Mouse (Mus musculus): ENCODE measurements around the gene Ripply3. TPM values are rescaled to one million over a fixed set of nuclear protein-coding genes. Genes with fewer than 3 reads are reported as not detected.

Ripply3 gene
- polyA plus RNA-seq, 1 experiment from 2014 or later = 4.6 TPM

DNA sequence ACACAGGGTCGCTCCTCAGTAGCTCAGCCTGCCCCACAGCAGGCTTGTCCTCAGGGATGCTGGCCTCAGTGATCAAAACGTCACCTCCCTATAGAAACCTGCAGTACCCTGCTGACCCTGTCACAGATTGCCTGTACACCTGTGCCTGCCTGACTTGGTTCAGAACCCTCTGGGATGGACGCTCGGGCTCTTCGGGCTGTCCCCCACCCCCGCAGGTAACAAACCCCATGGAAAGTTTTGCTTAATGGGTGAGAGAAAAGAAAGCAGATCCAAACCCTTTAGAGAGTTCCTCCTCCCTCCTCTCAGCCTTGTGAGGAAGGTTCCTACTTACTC, 25.1 kb upstream of the Ripply3 start:
- no peaks in the 10 kb centered on the region for H3K9me3 ChIP-seq
- no peak for DNase-seq (ENCODE audit: extremely low spot score, low spot score)
- peaks cover 23% of the 10 kb centered on the region for H3K4me1 ChIP-seq
- H3K4me3 ChIP-seq = peak overlapping the region; percentile 33
- H3K27ac ChIP-seq = no peak overlapping the region
- 29% methylated on average over 6 of the region's 6 CpGs for WGBS
- H3K36me3 ChIP-seq (replicated peaks) = 0 out of 2 replicates have a peak, but pooled peaks cover 3% of the 10 kb centered on the region
- H3K27me3 ChIP-seq (ENCODE audit: poor library complexity, severe bottlenecking) = peaks cover 30% of the 10 kb centered on the region

DNA sequence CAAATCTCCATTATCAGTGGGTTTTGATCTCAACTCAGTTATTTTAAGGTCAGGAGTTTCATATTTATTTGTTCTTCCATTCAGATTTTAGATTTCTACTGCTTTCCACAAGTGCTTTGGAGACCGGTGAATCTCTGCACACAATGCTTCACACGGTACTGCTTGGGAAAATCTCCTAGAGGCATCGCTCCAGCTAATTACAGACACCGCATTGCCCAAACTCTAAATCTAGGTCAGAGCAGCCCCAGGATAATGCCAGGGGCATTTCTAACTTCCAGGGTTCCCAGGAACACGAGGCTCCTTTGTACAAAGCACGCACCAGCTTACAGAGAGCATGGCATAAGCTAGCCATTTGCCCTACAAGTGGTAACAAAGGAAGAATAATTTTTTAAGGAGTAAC, 20.7 kb upstream of the Ripply3 start:
- Histone ChIP-seq H3K27ac (peak overlapping the region; percentile 67; the same call in 1 of the 2 replicates), H3K4me3 (no peak overlapping the region), H3K36me3 (replicated peaks) (0 out of 2 replicates have a peak, but pooled peaks cover 3% of the 10 kb centered on the region), H3K4me1 (peaks cover 34% of the 10 kb centered on the region), H3K9me3 (no peaks in the 10 kb centered on the region), H3K27me3 (ENCODE audit: poor library complexity, severe bottlenecking) (peaks cover 18% of the 10 kb centered on the region)
- no peak for DNase-seq (ENCODE audit: extremely low spot score, low spot score)
- 67% methylated on average over 6 of the region's 6 CpGs for WGBS

DNA sequence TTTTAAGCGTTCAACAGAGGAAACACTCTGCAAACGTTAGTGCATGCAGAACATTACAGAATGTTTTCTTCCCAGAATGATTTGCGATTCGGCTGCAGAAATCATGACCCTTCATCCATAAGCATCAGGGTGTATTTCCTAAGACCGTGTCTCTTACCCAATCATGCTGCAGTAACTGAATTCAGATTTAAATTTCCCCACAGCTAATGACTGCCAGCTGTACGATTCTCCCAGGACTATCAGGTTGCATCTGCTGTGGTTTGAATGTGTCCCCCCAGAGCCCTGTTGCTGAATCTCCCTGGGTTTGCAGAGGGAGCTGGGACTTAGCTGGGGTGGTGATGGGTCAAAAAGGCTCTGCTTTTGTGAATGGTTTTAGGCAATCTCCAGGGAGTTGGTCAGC, 20.3 kb upstream of the Ripply3 start:
- no peaks in the 10 kb centered on the region for H3K9me3 ChIP-seq
- WGBS = 51% methylated on average over 6 of the region's 6 CpGs
- H3K36me3 ChIP-seq (replicated peaks) = 0 out of 2 replicates have a peak, but pooled peaks cover 3% of the 10 kb centered on the region
- no peak overlapping the region for H3K27ac ChIP-seq
- no peak overlapping the region for H3K4me3 ChIP-seq
- H3K27me3 ChIP-seq (ENCODE audit: poor library complexity, severe bottlenecking) = peaks cover 14% of the 10 kb centered on the region
- H3K4me1 ChIP-seq = peaks cover 29% of the 10 kb centered on the region
- peak; percentile 52 for DNase-seq (ENCODE audit: extremely low spot score, low spot score)

DNA sequence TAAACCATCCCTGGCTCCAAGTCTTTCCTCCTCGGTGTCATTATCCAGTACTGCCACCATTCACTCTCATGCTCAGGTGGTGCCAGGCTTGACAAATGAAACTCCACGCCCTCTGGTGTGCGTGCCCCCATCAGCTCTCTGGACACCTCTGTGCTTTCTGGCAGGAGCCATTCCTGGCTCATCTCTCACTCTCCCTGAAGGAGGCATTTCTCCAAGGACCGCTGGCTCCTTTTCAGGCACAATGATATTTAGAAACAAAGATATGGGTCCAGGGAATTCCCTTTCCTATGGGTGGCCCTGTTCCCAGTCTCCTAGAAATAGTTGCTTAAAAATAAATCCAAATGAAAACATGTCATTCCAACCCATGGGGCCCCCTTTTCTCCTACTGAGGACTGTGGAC, 19.2 kb upstream of the Ripply3 start:
- Histone ChIP-seq H3K4me3 (no peak overlapping the region), H3K4me1 (peaks cover 35% of the 10 kb centered on the region), H3K36me3 (replicated peaks) (0 out of 2 replicates have a peak, but pooled peaks cover 3% of the 10 kb centered on the region), H3K27me3 (ENCODE audit: poor library complexity, severe bottlenecking) (peaks cover 3% of the 10 kb centered on the region), H3K9me3 (no peaks in the 10 kb centered on the region), H3K27ac (no peak overlapping the region)
- no peak for DNase-seq (ENCODE audit: extremely low spot score, low spot score)
- WGBS = 93% methylated on average over 4 of the region's 4 CpGs

DNA sequence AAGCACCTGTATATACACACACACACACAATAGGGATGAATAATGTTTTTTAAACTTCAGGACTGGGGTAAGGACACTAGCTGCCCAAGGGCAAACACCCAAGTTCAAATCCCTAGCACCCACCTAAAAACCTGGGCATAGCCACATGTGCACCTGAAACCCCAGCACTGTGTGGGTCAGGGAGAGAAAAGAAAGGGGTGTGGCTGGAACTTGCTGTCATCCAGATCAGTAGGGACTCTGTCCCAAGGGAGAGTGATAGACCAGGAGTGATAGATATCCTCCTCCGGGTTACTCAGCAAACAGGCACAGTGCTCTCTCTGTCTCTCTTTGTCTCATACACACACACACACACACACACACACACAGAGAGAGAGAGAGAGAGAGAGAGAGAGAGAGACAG, 16.8 kb upstream of the Ripply3 start:
- Histone ChIP-seq H3K4me1 (peaks cover 38% of the 10 kb centered on the region), H3K4me3 (peak overlapping the region; percentile 83; the same call in 1 of the 2 replicates), H3K27me3 (ENCODE audit: poor library complexity, severe bottlenecking) (peaks cover 6% of the 10 kb centered on the region; the same call in 1 of the 2 replicates), H3K36me3 (replicated peaks) (no peaks in the 10 kb centered on the region), H3K9me3 (no peaks in the 10 kb centered on the region), H3K27ac (peak overlapping the region; percentile 100; the same call in 1 of the 2 replicates)
- WGBS = 85% methylated on average over 1 of the region's 1 CpGs
- no peak for DNase-seq (ENCODE audit: extremely low spot score, low spot score)

DNA sequence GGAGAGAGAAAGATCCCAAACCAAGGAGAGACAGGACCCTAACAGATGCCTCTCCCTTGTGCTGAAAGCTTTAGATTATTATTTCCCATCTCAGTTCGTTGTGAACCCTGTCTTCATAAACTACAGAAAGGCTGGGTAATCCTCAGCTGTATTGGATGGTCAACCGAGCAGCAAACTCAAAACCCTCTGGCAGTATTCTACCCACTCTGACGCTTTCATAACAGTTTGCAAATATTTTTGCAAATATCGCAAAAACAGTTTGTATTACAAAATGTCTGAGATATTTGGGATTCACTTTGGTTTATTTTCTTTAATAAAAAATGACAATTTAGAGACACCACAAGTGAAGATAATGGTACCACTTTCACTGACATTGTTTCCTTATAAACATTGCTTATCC, 16.3 kb upstream of the Ripply3 start:
- 79% methylated on average over 4 of the region's 4 CpGs for WGBS
- Histone ChIP-seq H3K27me3 (ENCODE audit: poor library complexity, severe bottlenecking) (peaks cover 9% of the 10 kb centered on the region; the same call in 1 of the 2 replicates), H3K4me3 (peak overlapping the region; percentile 83), H3K9me3 (no peaks in the 10 kb centered on the region), H3K27ac (peak overlapping the region; percentile 100), H3K4me1 (peaks cover 38% of the 10 kb centered on the region), H3K36me3 (replicated peaks) (no peaks in the 10 kb centered on the region)
- DNase-seq (ENCODE audit: extremely low spot score, low spot score) = no peak

DNA sequence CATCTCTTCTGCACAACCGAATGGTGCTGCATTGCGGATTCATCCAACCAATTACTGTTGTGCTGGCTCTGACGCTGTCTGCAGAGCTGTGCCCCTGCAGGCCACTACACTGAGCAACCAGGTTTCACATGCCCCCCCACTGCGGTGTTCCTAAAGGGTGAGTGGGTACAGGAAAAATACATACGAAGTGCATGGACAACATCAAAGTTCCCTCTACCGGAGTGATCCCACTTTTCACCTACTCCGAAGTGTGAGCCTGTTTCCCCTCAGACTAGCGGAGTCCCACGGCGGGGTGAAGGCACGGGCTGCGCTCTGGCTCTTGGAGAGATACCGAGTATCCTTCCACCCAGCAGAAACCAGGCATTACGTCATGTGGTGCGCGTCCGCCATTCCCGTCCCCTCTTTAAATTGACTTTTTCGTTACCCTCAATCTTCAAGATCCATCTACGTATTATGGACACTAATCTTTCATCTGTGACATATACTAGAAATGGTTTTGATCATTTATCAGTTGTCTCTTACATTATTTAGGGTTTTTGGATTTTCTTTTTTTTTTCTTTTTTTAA, 15.5 kb upstream of the Ripply3 start:
- Histone ChIP-seq H3K27ac (peak overlapping the region; percentile 100), H3K9me3 (no peaks in the 10 kb centered on the region), H3K4me3 (peak overlapping the region; percentile 83), H3K27me3 (ENCODE audit: poor library complexity, severe bottlenecking) (peaks cover 9% of the 10 kb centered on the region; the same call in 1 of the 2 replicates), H3K4me1 (peaks cover 33% of the 10 kb centered on the region), H3K36me3 (replicated peaks) (no peaks in the 10 kb centered on the region)
- under 1% methylated on average over 20 of the region's 20 CpGs for WGBS
- peak; percentile 87 for DNase-seq (ENCODE audit: extremely low spot score, low spot score)

DNA sequence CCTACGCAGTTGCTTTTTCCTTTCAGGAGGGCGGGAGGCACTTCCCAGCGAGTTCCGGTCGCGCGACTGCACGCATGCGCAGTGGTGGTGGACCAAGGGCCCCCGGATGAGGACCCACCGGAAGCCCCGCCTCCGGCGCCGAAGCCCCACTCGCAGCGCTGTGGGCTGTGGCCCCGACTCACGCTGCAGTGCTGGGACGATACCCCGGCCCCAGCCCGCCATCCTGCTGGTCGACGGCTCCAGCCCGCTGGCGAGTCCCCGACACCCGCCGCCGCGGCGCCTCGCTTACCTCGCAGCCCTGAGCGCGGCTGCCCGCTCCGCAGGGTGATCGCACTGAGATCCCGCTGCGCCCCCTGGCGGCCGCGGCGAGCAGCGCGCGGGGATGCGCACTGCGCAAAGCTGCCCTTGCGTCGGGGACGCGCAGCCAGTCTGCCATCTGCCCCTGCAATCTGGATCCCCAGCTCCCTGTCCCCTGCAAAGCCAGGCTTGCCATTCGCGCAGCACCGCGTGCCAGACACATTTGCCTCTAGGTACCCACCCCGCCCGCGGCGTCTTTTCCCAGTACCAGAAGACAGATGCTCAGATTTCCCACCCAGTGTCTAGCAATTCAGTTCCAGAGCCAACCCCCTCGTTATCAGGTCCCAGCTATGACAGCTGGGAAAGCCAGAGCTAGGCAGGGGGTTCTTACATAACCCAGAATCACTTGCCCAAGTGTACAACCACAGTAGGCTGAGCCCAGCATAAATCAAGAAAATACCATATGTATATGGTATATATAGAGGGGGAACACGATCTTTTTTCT, 14.8 kb upstream of the Ripply3 start, which contains the start of gene Hlcs:
Gene Hlcs (minus strand): TSS at position 343 of the 802 bp plus-strand sequence.
- Histone ChIP-seq H3K4me3 (peak within 1 kb of the TSS; percentile 83), H3K27ac (peak within 1 kb of the TSS; percentile 100), H3K4me1 (peaks cover 27% of the 10 kb centered on the region), H3K36me3 (replicated peaks) (no peaks in the 10 kb centered on the region), H3K27me3 (ENCODE audit: poor library complexity, severe bottlenecking) (peaks cover 9% of the 10 kb centered on the region; the same call in 1 of the 2 replicates), H3K9me3 (no peaks in the 10 kb centered on the region)
- peak; percentile 95 for DNase-seq (ENCODE audit: extremely low spot score, low spot score)
- WGBS = under 1% methylated on average over 64 of the region's 64 CpGs

DNA sequence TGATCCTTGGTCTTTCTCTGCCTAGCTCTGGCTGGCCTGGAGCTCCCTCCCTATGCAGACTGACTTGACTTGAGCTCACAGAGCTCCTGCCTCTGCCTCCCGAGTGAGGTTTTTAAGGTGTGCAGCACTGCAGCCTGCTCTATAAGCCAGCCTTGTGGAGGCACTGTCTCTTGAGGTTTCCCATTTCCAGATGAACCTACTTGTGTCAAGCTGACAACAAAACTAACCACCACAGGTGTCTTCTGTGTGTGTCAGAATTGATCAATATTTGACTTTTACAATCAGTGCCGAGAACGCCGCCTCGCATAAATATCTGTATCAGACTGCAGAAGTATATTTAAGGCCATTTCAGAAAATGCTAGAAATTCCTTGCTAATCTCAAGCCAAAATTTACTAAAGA, 13.6 kb upstream of the Ripply3 start:
- WGBS = 93% methylated on average over 5 of the region's 5 CpGs
- H3K4me3 ChIP-seq = no peak overlapping the region
- H3K27ac ChIP-seq = no peak overlapping the region
- H3K36me3 ChIP-seq (replicated peaks) = no peaks in the 10 kb centered on the region
- no peaks in the 10 kb centered on the region for H3K9me3 ChIP-seq
- no peak for DNase-seq (ENCODE audit: extremely low spot score, low spot score)
- peaks cover 9% of the 10 kb centered on the region; the same call in 1 of the 2 replicates for H3K27me3 ChIP-seq (ENCODE audit: poor library complexity, severe bottlenecking)
- peaks cover 24% of the 10 kb centered on the region for H3K4me1 ChIP-seq

DNA sequence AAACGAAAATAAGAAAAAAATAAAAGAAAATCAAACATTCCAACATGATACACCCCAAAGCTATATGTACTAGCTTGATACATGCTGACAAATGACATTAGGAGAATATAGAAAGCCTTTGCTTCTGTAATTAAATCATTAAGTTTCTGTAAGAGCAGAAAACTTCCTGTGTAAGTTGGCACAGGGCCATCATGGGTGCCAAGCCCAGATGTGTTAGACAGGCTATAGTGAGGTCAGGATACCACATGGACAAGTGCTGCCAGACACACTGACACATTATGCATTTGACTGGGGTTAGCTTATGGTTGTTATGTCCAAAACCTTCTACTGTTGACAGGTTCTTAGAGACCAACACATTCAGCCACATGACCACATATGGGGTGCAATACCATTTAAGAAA, 13.0 kb upstream of the Ripply3 start:
- no peak overlapping the region for H3K4me3 ChIP-seq
- DNase-seq (ENCODE audit: extremely low spot score, low spot score) = no peak
- no peaks in the 10 kb centered on the region for H3K9me3 ChIP-seq
- no peak overlapping the region for H3K27ac ChIP-seq
- H3K4me1 ChIP-seq = peaks cover 24% of the 10 kb centered on the region
- H3K36me3 ChIP-seq (replicated peaks) = no peaks in the 10 kb centered on the region
- WGBS = 68% methylated on average over 1 of the region's 1 CpGs
- H3K27me3 ChIP-seq (ENCODE audit: poor library complexity, severe bottlenecking) = peaks cover 9% of the 10 kb centered on the region; the same call in 1 of the 2 replicates

DNA sequence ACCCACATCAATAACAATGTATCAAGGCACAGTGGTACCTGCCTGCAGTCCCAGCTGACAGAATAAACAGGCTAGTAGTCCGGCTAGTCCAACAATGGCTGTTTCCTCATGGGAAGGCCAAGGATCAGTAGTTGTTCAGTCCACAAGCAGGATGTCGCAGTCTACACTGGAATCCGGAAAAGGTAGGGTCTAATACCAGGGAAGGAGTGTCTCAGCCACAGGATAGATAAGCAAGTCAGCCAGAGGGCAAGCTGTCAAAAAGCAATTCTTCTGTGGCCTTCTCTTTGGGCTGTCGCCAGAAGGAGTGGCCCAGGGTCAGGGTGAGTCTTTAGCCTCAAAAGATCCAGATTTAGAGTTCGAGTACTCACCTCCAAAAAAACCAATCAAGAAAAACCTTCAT, 10.5 kb upstream of the Ripply3 start:
- WGBS = 80% methylated on average over 5 of the region's 5 CpGs

DNA sequence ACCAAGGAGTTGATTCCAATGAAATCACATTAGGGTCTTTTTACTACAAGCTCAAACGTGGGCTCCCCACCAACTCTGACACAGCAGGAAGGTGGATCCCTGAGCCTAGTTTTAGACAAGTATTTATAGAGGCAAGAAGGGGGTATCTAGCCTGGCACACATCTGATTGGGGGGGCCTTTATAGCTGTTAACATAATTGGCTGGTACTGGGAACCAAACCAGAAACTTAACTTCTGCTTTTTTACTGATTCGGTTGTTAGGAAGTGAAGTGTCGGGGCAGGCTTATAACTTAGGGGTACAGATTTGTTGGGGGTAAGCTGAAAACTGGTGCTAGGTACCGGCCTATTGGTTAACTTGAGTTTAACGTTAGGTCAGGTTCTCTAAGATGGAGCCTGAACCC, 8.0 kb upstream of the Ripply3 start:
- Histone ChIP-seq H3K4me3 (no peak overlapping the region), H3K27me3 (ENCODE audit: poor library complexity, severe bottlenecking) (peaks cover 2% of the 10 kb centered on the region; the same call in 1 of the 2 replicates), H3K4me1 (no peaks in the 10 kb centered on the region), H3K27ac (no peak overlapping the region), H3K36me3 (replicated peaks) (no peaks in the 10 kb centered on the region), H3K9me3 (no peaks in the 10 kb centered on the region)
- no peak for DNase-seq (ENCODE audit: extremely low spot score, low spot score)
- WGBS = 84% methylated on average over 5 of the region's 5 CpGs

More for the DNA sequence above, 10.5 kb upstream of the Ripply3 start:
- Histone ChIP-seq H3K4me1 (peaks cover 13% of the 10 kb centered on the region), H3K9me3 (no peaks in the 10 kb centered on the region), H3K27ac (no peak overlapping the region), H3K36me3 (replicated peaks) (no peaks in the 10 kb centered on the region), H3K27me3 (ENCODE audit: poor library complexity, severe bottlenecking) (peaks cover 9% of the 10 kb centered on the region; the same call in 1 of the 2 replicates), H3K4me3 (no peak overlapping the region)
- no peak for DNase-seq (ENCODE audit: extremely low spot score, low spot score)

DNA sequence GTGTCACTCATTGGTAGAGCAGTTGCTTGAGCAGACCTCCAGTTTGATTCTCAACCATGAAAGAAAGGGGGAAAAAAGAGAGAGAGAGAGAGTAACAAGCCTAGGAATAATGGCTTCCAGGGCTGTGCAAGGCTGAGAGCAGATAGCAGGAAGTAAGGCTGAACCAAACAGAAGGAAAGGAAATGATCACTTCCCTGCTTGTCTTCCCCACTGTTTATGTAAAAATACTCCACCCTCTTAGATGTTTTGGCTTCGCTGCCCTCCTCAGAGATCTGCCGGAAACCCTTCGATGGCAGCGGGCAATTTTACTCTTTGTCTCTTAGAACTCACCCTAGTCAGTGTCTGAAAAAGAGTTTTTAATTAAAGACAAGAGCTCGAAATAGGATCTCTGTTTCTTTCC, 4.5 kb upstream of the Ripply3 start:
- no peak for DNase-seq (ENCODE audit: extremely low spot score, low spot score)
- peaks cover 32% of the 10 kb centered on the region for H3K27me3 ChIP-seq (ENCODE audit: poor library complexity, severe bottlenecking)
- no peak overlapping the region for H3K4me3 ChIP-seq
- 77% methylated on average over 5 of the region's 5 CpGs for WGBS
- H3K9me3 ChIP-seq = no peaks in the 10 kb centered on the region
- H3K4me1 ChIP-seq = peaks cover 12% of the 10 kb centered on the region
- no peaks in the 10 kb centered on the region for H3K36me3 ChIP-seq (replicated peaks)
- H3K27ac ChIP-seq = no peak overlapping the region

Data from forebrain, embryonic 10.5 days (tissue).